Mouse (Mus musculus): Measurements from ENCODE around the gene Camp. TPM values are rescaled to one million over a fixed set of nuclear protein-coding genes. Genes with fewer than 3 reads are reported as not detected.

Camp gene
- total and polyA plus RNA-seq, 3 experiments: 0.13 TPM; not detected in 2

GRCm38 (mm10) chr9:109891501-109891900, 42.1 kb upstream of the Camp start:
- TF ChIP-seq RCOR1 (IDR thresholded peaks at IDR 0.05; ENCODE audit: low read depth, low read length) (no peak), POLR2A (IDR thresholded peaks at IDR 0.05; ENCODE audit: control insufficient read depth in 1 of 2, insufficient read depth in 1 of 2, low read depth in 1 of 2, low read length in 2 of 2, poor library complexity in 1 of 2) (no peak), MYC (IDR thresholded peaks at IDR 0.05; ENCODE audit: low read depth, low read length) (no peak), ETS1 (IDR thresholded peaks at IDR 0.05; ENCODE audit: low read depth, low read length) (no peak), SIN3A (IDR thresholded peaks at IDR 0.05; ENCODE audit: low read length) (no peak)
- DNase-seq (ENCODE audit: low read depth, low spot score): no peak
- no peaks in the 10 kb centered on the region for H3K4me1 ChIP-seq (ENCODE audit: control insufficient read depth in 1 of 2, insufficient read depth in 2 of 2, low read length in 2 of 2)
- H3K27ac ChIP-seq (ENCODE audit: control insufficient read depth, low read depth, low read length): no peak overlapping the region
- no peak overlapping the region for H3K4me3 ChIP-seq (ENCODE audit: control insufficient read depth in 1 of 2, insufficient read depth in 1 of 2, low read depth in 2 of 2, low read length in 2 of 2)
- H3K36me3 ChIP-seq (ENCODE audit: control insufficient read depth in 1 of 2, insufficient read depth in 2 of 2, low read length in 2 of 2): peaks cover 0 to 34% of the 10 kb centered on the region in 2 experiments; a peak in 2 of 4 replicates
- no peaks in the 10 kb centered on the region for H3K9me3 ChIP-seq (replicated peaks; ENCODE audit: insufficient read depth, low read length)
- H3K79me2 ChIP-seq (ENCODE audit: control insufficient read depth, insufficient read depth, low read length, poor library complexity): no peaks in the 10 kb centered on the region
- no peak overlapping the region for H3K9ac ChIP-seq (ENCODE audit: control insufficient read depth, low read depth, low read length, poor library complexity, severe bottlenecking)
- H3K27me3 ChIP-seq (ENCODE audit: control insufficient read depth in 1 of 2, insufficient read depth in 2 of 2, low read length in 2 of 2): no peaks in the 10 kb centered on the region

- Histone ChIP-seq H3K27me3 (ENCODE audit: control insufficient read depth in 1 of 2, insufficient read depth in 2 of 2, low read length in 2 of 2) (no peaks in the 10 kb centered on the region), H3K9me3 (replicated peaks; ENCODE audit: insufficient read depth, low read length) (no peaks in the 10 kb centered on the region), H3K9ac (ENCODE audit: control insufficient read depth, low read depth, low read length, poor library complexity, severe bottlenecking) (no peak overlapping the region), H3K4me1 (ENCODE audit: control insufficient read depth in 1 of 2, insufficient read depth in 2 of 2, low read length in 2 of 2) (no peaks in the 10 kb centered on the region), H3K4me3 (ENCODE audit: control insufficient read depth in 1 of 2, insufficient read depth in 1 of 2, low read depth in 2 of 2, low read length in 2 of 2) (no peak overlapping the region), H3K79me2 (ENCODE audit: control insufficient read depth, insufficient read depth, low read length, poor library complexity) (peaks cover 6% of the 10 kb centered on the region; the same call in 1 of the 2 replicates), H3K36me3 (ENCODE audit: control insufficient read depth in 1 of 2, insufficient read depth in 2 of 2, low read length in 2 of 2) (peaks cover 4 to 55% of the 10 kb centered on the region in 2 experiments; a peak in 3 of 4 replicates), H3K27ac (ENCODE audit: control insufficient read depth, low read depth, low read length) (no peak overlapping the region)
- no peak for DNase-seq (ENCODE audit: low read depth, low spot score)
- no peak for TF ChIP-seq GABPA (IDR thresholded peaks at IDR 0.05; ENCODE audit: low read depth, low read length)
- no peak for TF ChIP-seq POLR2AphosphoS2 (IDR thresholded peaks at IDR 0.05; ENCODE audit: low read length)
- no peak for TF ChIP-seq MYC (IDR thresholded peaks at IDR 0.05; ENCODE audit: low read depth, low read length)
- TF ChIP-seq MYB (IDR thresholded peaks at IDR 0.05; ENCODE audit: low read depth, low read length): no peak
- no peak for TF ChIP-seq MAX (IDR thresholded peaks at IDR 0.05; ENCODE audit: low read length)
- TF ChIP-seq BHLHE40 (IDR thresholded peaks at IDR 0.05; ENCODE audit: borderline replicate concordance, low read depth, low read length): no peak
- TF ChIP-seq CHD1 (IDR thresholded peaks at IDR 0.05; ENCODE audit: low read depth, low read length): no peak
- TF ChIP-seq TBP (IDR thresholded peaks at IDR 0.05; ENCODE audit: low read depth, low read length): no peak
- TF ChIP-seq ETS1 (IDR thresholded peaks at IDR 0.05; ENCODE audit: low read depth, low read length): no peak
- no peak for TF ChIP-seq E2F4 (IDR thresholded peaks at IDR 0.05; ENCODE audit: borderline replicate concordance, low read depth, low read length)
- no peak for TF ChIP-seq ZC3H11A (IDR thresholded peaks at IDR 0.05; ENCODE audit: low read depth, low read length)
- TF ChIP-seq UBTF (IDR thresholded peaks at IDR 0.05; ENCODE audit: borderline replicate concordance, insufficient read depth, low read depth, low read length): no peak
- TF ChIP-seq CHD2 (IDR thresholded peaks at IDR 0.05; ENCODE audit: low read length): no peak
- no peak for TF ChIP-seq ZMIZ1 (IDR thresholded peaks at IDR 0.05; ENCODE audit: low read depth, low read length)
- TF ChIP-seq EP300 (IDR thresholded peaks at IDR 0.05; ENCODE audit: low read depth in 1 of 2, low read length in 2 of 2): no peak
- TF ChIP-seq RCOR1 (IDR thresholded peaks at IDR 0.05; ENCODE audit: low read depth, low read length): no peak
- no peak for TF ChIP-seq KAT2A (conservative IDR thresholded peaks at IDR 0.05; ENCODE audit: low read depth, low read length)
- no peak for TF ChIP-seq NELFE (IDR thresholded peaks at IDR 0.05; ENCODE audit: low read depth, low read length)
- TF ChIP-seq CTCF (IDR thresholded peaks at IDR 0.05 in 2 of 3, conservative IDR thresholded peaks at IDR 0.05 in 1 of 3; ENCODE audit: control insufficient read depth in 1 of 3, insufficient read depth in 1 of 3, low read depth in 2 of 3, low read length in 3 of 3, poor library complexity in 1 of 3, severe bottlenecking in 1 of 3): no peak
- no peak for TF ChIP-seq USF1 (IDR thresholded peaks at IDR 0.05; ENCODE audit: low read depth, low read length)
Measured at GRCm38 (mm10) chr9:109887321-109887720, 37.9 kb upstream of the Camp start.

Data from MEL (cell line).